Mouse (Mus musculus) forebrain, embryonic 11.5 days (tissue): ENCODE results near the gene Acot7. TPM values are rescaled to one million over a fixed set of nuclear protein-coding genes. Genes with fewer than 3 reads are reported as not detected.

Source experiments
- ATAC-seq: fragments of 200-750 bp; cut with Nextera tagmentation; replicated peaks from 2 replicates; pipeline ENCODE4 v1.8.0; 2017; ENCODE audit warnings: moderate TSS enrichment; ENCODE audit not compliant: low FRiP score
- DNase-seq: peaks from one replicate; pipeline ENCODE4 v3.0.0-alpha.2; 2017; ENCODE audit warnings: low spot score
- H3K27ac ChIP-seq: fragments of 300-500 bp; sonication (generic); 2 replicates; pipeline ENCODE4 v1.5.1; 2014; ENCODE audit warnings: low read depth, low read length
- H3K27me3 ChIP-seq: fragments of 300-500 bp; sonication (generic); 2 replicates; pipeline ENCODE4 v1.6.1; 2014; ENCODE audit warnings: mild to moderate bottlenecking, low read length, mixed read lengths; ENCODE audit not compliant: control insufficient read depth, insufficient read depth
- H3K36me3 ChIP-seq: fragments of 300-500 bp; sonication (generic); 2 replicates; pipeline ENCODE4 v1.6.1; 2014; ENCODE audit warnings: mild to moderate bottlenecking, low read length, moderate library complexity, mixed read lengths; ENCODE audit not compliant: control insufficient read depth, insufficient read depth
- H3K4me1 ChIP-seq: fragments of 300-500 bp; sonication (generic); replicated peaks from 2 replicates; pipeline ENCODE4 v1.6.1; 2014; ENCODE audit warnings: low read length, mixed read lengths; ENCODE audit not compliant: control insufficient read depth, insufficient read depth
- H3K4me2 ChIP-seq: fragments of 300-500 bp; sonication (generic); 2 replicates; pipeline ENCODE4 v1.6.1; 2014; ENCODE audit warnings: low read depth, mild to moderate bottlenecking, low read length, moderate library complexity, mixed read lengths; ENCODE audit not compliant: severe bottlenecking
- H3K4me3 ChIP-seq: fragments of 300-500 bp; sonication (generic); 2 replicates; pipeline ENCODE4 v1.5.1; 2014; ENCODE audit warnings: low read depth, low read length
- H3K9ac ChIP-seq: fragments of 300-500 bp; sonication (generic); 2 replicates; pipeline ENCODE4 v1.6.1; 2014; ENCODE audit warnings: low read length
- H3K9me3 ChIP-seq: fragments of 300-500 bp; sonication (generic); 2 replicates; pipeline ENCODE4 v1.6.1; 2016; ENCODE audit warnings: low read length, mixed read lengths; ENCODE audit not compliant: control insufficient read depth
- WGBS: fragments of 180-500 bp; shearing (Covaris S2); extraction: QIAGEN DNeasy Blood & Tissue Kit; methylation state at CpG from one replicate; pipeline ENCODE4 v1.1.7; 2014; 5-methylcytosine and 5-hydroxymethylcytosine counted together
- polyA plus RNA-seq: library from polyadenylated mRNA; unstranded; fragments of >200 nt; fragmentation: Nextera tagmentation; extraction: Ambion mirVana; gene quantifications from 2 replicates; pipeline ENCODE4 v1.2.1, GENCODE M21; 2014

The Acot7 gene
- polyA plus RNA-seq, 1 experiment from 2014 or later, result 75.1 TPM

GRCm38 (mm10) chr4:152263089-152263488, 85.2 kb downstream of the Acot7 start:
- ATAC-seq (no peak), DNase-seq (no peak)
- 68% methylated on average over 9 of the region's 9 CpGs for WGBS
- Histone ChIP-seq H3K27ac (no peak overlapping the region), H3K9ac (no peak overlapping the region), H3K36me3 (no peaks in the 10 kb centered on the region), H3K4me3 (no peak overlapping the region), H3K4me2 (no peak overlapping the region), H3K9me3 (no peaks in the 10 kb centered on the region), H3K27me3 (no peaks in the 10 kb centered on the region), H3K4me1 (no peaks in the 10 kb centered on the region)

- no peaks in the 10 kb centered on the region for H3K9me3 ChIP-seq
- ATAC-seq (no peak), DNase-seq (no peak)
- 37% methylated on average over 10 of the region's 10 CpGs for WGBS
- H3K4me3 ChIP-seq, result no peak overlapping the region
- H3K4me1 ChIP-seq, result no peaks in the 10 kb centered on the region
- no peaks in the 10 kb centered on the region for H3K27me3 ChIP-seq
- no peak overlapping the region for H3K9ac ChIP-seq
- no peak overlapping the region for H3K27ac ChIP-seq
- H3K36me3 ChIP-seq, result no peaks in the 10 kb centered on the region
- H3K4me2 ChIP-seq, result no peak overlapping the region
These were observed 85.7 kb downstream of the Acot7 start for GRCm38 (mm10) chr4:152263512-152264176.

- 58% methylated on average over 4 of the region's 4 CpGs for WGBS
- Histone ChIP-seq H3K4me2 (no peak overlapping the region), H3K27ac (no peak overlapping the region), H3K9ac (no peak overlapping the region), H3K4me1 (no peaks in the 10 kb centered on the region), H3K9me3 (no peaks in the 10 kb centered on the region), H3K36me3 (no peaks in the 10 kb centered on the region), H3K4me3 (no peak overlapping the region), H3K27me3 (no peaks in the 10 kb centered on the region)
- DNase-seq, result no peak
- ATAC-seq, result no peak
These were observed 86.2 kb downstream of the Acot7 start for GRCm38 (mm10) chr4:152264177-152264530.

- 90% methylated on average over 9 of the region's 9 CpGs for WGBS
- Histone ChIP-seq H3K4me3 (no peak overlapping the region), H3K27ac (no peak overlapping the region), H3K36me3 (no peaks in the 10 kb centered on the region), H3K9ac (no peak overlapping the region), H3K9me3 (no peaks in the 10 kb centered on the region), H3K4me2 (no peak overlapping the region), H3K4me1 (no peaks in the 10 kb centered on the region), H3K27me3 (no peaks in the 10 kb centered on the region)
- ATAC-seq (no peak), DNase-seq (no peak)
These were observed 87.1 kb downstream of the Acot7 start for GRCm38 (mm10) chr4:152264867-152265568.

- Histone ChIP-seq H3K9me3 (no peaks in the 10 kb centered on the region), H3K4me1 (no peaks in the 10 kb centered on the region), H3K4me2 (no peak overlapping the region), H3K4me3 (no peak overlapping the region), H3K9ac (no peak overlapping the region), H3K27me3 (no peaks in the 10 kb centered on the region), H3K27ac (no peak overlapping the region), H3K36me3 (no peaks in the 10 kb centered on the region)
- no peak for DNase-seq
- no peak for ATAC-seq
- WGBS, result 59% methylated on average over 5 of the region's 5 CpGs
These were observed 87.9 kb downstream of the Acot7 start for GRCm38 (mm10) chr4:152265791-152266190.

- WGBS, result 74% methylated on average over 10 of the region's 10 CpGs
- Histone ChIP-seq H3K27ac (no peak overlapping the region), H3K4me3 (no peak overlapping the region), H3K9ac (no peak overlapping the region), H3K36me3 (no peaks in the 10 kb centered on the region), H3K27me3 (no peaks in the 10 kb centered on the region), H3K4me1 (no peaks in the 10 kb centered on the region), H3K9me3 (no peaks in the 10 kb centered on the region), H3K4me2 (no peak overlapping the region)
- DNase-seq, result no peak
- ATAC-seq, result no peak
These were observed 88.4 kb downstream of the Acot7 start for GRCm38 (mm10) chr4:152266236-152266895.

GRCm38 (mm10) chr4:152267748-152268369, 89.9 kb downstream of the Acot7 start:
- ATAC-seq (no peak), DNase-seq (no peak)
- Histone ChIP-seq H3K9ac (no peak overlapping the region), H3K4me1 (peaks cover 5% of the 10 kb centered on the region; the same call in 1 of the 2 replicates), H3K9me3 (no peaks in the 10 kb centered on the region), H3K4me3 (no peak overlapping the region), H3K4me2 (no peak overlapping the region), H3K27ac (no peak overlapping the region), H3K36me3 (no peaks in the 10 kb centered on the region), H3K27me3 (no peaks in the 10 kb centered on the region)
- WGBS, result 88% methylated on average over 13 of the region's 13 CpGs

- H3K4me3 ChIP-seq, result no peak overlapping the region
- H3K9ac ChIP-seq, result no peak overlapping the region
- H3K36me3 ChIP-seq, result no peaks in the 10 kb centered on the region
- ATAC-seq, result no peak
- peaks cover 7% of the 10 kb centered on the region; the same call in 1 of the 2 replicates for H3K27me3 ChIP-seq
- 89% methylated on average over 13 of the region's 13 CpGs for WGBS
- DNase-seq, result no peak
- peaks cover 19% of the 10 kb centered on the region for H3K4me1 ChIP-seq
- no peaks in the 10 kb centered on the region for H3K9me3 ChIP-seq
- H3K4me2 ChIP-seq, result no peak overlapping the region
- H3K27ac ChIP-seq, result no peak overlapping the region
These were observed 92.0 kb downstream of the Acot7 start for GRCm38 (mm10) chr4:152269967-152270366.
